Mouse (Mus musculus): ENCODE measurements around the gene Rusc2.

Gene Rusc2

GRCm38 (mm10) chr4:43415221-43416070 is 33.7 kb downstream of the Rusc2 start:
- in situ Hi-C loops (cut with MboI, MseI): no loop called here

- in situ Hi-C loops (cut with MboI, MseI): no loop called here
Observed at GRCm38 (mm10) chr4:43416071-43416490, 34.3 kb downstream of the Rusc2 start.

DNA sequence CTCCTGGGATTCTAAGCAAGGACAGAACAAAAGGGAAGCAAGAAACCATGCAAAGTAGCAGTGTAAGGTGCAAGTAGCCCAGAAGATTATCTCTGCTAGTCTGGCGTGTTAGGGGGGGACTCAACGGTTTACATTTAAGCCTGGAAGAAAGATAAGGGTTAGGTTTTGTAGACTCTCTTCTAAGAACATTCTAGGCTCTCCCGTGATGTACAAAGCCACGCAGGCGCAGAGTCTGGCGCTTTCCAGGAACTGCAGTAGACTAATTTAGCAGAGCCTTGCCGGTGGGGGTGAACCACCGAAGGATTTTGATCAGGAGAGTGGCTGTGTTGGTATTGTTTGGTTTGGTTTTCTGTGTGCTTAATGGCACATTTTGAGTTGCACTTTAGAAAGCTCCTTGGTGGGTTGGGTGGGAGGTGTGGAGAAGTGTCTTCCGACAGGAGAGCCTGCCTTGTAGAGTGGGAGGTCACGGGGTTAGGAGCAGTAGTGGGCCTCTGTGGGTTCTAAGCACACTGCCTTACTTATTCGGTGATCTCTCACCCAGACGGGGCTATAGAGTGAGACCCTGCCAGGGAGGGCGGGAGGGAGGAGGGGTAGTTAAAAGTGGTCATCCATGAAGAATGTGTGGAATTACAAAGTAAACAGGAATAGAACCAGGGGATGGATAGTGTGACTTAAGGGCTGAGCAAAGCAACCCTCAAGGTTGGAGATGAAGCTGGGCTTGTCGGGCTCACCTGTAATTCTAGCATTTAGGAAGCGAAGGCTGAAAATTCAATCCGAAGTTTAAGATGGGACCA is 35.7 kb downstream of the Rusc2 start:
- in situ Hi-C loops (cut with MboI, MseI): no loop called here

GRCm38 (mm10) chr4:43418450-43418849 is 36.7 kb downstream of the Rusc2 start:
- in situ Hi-C loops (cut with MboI, MseI): no loop called here

- in situ Hi-C loops (cut with MboI, MseI): no loop called here
Observed at GRCm38 (mm10) chr4:43418973-43419656, 37.3 kb downstream of the Rusc2 start.

GRCm38 (mm10) chr4:43419801-43420281 is 38.1 kb downstream of the Rusc2 start:
- in situ Hi-C loops (cut with MboI, MseI): no loop called here

DNA sequence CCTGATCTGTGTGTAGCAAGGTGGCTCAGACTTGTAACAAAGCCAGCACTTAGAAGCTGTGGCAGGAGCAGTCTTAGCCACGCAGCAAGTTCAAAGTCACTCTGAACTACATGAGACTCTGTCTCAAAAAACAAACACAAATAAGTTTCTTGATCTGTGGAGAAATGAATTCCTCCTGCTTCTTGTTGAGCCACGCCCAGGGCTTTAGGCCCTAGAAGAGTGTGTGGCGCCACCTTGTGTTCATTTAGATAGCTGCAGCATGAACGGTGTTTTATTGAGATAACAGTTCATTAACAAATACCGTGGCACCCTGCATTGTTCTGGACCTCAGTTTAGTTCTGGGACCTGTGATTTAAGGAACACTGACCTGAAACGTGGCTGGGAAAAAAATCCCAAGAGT is 38.5 kb downstream of the Rusc2 start:
- in situ Hi-C loops (cut with MboI, MseI): no loop called here

DNA sequence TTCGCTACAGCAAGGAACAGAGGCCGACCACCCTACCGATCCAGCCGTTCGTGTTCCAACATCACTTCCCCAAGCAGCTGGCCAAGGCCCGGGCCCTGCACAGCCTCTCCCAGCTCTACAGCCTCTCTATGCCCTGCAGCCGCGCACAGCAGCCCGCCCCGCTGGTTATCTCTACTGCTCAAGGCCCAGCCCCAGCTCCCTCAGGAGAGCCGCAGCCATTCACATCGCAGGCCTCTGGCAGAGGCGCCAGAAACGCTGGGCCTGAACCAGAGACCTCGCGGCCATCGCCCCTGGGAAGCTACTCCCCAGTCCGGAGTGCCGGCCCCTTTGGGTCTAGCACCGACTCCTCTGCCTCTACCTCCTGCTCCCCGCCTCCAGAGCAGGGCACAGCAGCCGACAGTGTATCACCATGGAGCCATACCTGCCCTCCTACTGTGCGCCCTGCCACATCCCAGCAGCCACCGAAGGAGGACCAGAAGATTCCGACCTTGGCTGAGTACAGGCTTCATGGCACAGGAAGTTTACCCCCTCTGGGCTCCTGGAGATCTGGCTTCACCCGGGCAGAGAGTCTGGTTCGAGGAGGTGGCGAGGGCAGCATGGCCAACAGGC is 40.0 kb downstream of the Rusc2 start:
- in situ Hi-C loops (cut with MboI, MseI): no loop called here

- in situ Hi-C loops (cut with MboI, MseI): no loop called here
Observed at GRCm38 (mm10) chr4:43423267-43423934, 41.6 kb downstream of the Rusc2 start.

- in situ Hi-C loops (cut with MboI, MseI): no loop called here
Observed at GRCm38 (mm10) chr4:43424072-43424471, 42.3 kb downstream of the Rusc2 start.

DNA sequence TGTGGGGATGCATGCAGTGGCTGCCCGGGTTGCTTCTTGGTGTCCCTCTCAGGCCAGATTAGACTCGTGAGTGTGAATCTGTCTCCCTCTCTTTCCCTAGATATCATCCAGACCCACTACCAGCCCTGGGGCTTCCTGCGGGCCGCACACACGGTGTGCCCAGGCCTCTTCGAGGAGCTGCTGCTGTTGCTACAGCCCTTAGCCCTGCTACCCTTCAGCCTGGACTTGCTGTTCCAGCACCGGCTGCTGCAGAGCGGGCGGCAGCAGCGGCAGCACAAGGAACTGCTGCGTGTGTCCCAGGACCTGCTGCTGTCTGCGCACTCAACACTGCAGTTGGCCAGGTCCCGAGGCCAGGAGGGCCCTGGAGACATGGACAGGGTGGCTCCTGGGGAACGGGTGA is 43.4 kb downstream of the Rusc2 start:
- in situ Hi-C loops (cut with MboI, MseI): no loop called here

- in situ Hi-C loops (cut with MboI, MseI): no loop called here
Observed at GRCm38 (mm10) chr4:43425648-43426380, 44.0 kb downstream of the Rusc2 start.

- in situ Hi-C loops (cut with MboI, MseI): no loop called here
Observed at GRCm38 (mm10) chr4:43426487-43426886, 44.7 kb downstream of the Rusc2 start.

GRCm38 (mm10) chr4:43427501-43428179 is 45.9 kb downstream of the Rusc2 start:
- in situ Hi-C loops (cut with MboI, MseI): no loop called here

DNA sequence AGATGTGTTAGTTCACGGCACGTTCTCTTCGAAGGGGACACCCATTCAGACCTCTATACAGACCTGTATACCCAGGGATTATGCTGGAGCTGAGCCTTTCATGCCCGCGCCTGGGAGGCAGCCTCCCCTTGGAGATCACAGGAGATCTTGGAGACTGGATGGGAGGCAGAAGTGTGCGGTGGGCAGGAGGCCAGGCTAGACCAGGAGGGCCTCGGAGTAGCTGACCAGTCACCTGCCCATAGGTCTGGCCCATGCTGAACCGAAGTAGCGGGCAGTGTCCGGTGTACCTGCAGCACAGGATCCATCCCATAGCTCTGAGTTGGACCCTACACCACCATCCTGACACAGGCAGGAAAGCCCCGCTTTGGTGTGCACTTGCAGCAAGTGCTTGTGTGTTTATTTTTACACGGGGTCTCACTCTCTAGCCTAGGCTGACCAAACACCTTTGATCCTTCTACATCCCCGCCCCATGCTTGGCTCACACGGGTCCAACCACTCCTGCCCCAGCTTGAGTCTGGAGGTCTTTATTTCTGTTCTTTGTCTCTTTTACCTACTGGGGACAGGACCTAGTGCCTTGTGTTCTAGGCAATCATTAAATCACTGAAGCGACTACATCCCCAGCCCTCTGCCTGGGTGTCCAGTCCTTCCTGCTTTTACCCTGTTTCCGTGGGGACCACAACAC is 46.5 kb downstream of the Rusc2 start:
- in situ Hi-C loops (cut with MboI, MseI): no loop called here

DNA sequence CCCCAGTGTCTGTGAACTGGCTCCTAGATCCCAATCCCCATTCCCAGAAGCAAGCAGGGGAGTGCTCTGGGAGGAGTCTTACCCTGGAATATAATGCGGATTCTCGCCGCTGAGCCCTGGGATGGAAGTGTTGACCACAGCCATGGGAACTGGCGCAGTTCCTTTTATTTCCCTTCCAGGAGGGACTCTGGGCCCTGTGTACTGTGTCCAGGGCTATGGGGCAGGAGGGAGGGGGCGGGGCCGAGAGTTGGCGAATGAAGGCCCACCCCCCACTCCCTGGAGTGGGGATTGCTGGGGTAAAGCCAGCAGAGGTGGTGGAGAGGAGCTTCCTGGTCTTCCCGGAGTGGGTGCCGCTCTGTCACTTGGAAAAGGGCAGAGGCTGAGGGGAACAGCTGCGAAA is 47.2 kb downstream of the Rusc2 start, which contains the start of gene Fam166b:
TSS of gene Fam166b (minus strand) at position 189 of the 400 bp plus-strand sequence.
- in situ Hi-C loops (cut with MboI, MseI): no loop called here

DNA sequence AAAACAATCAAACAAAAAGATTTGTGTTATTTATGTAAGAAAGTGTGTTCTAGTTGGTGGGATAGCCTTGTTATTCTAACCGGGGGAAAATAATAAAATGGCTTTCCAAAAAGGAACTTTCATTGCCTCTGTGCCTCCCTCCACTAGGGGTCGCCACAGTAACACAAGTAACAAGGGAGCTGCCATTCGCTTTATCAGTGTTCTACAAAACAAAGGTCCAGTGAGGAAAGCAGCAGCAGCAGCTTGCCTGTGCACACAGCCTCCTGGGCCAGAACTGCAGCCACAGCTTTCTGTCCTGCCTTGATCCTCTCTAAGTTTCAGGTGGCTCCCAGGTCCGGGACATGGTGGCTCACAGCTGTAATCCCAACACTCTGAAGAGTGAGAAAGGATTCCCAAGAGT is 49.9 kb downstream of the Rusc2 start:
- in situ Hi-C loops (cut with MboI, MseI): no loop called here

- in situ Hi-C loops (cut with MboI, MseI): no loop called here
Observed at GRCm38 (mm10) chr4:43432832-43433231, 51.1 kb downstream of the Rusc2 start.

DNA sequence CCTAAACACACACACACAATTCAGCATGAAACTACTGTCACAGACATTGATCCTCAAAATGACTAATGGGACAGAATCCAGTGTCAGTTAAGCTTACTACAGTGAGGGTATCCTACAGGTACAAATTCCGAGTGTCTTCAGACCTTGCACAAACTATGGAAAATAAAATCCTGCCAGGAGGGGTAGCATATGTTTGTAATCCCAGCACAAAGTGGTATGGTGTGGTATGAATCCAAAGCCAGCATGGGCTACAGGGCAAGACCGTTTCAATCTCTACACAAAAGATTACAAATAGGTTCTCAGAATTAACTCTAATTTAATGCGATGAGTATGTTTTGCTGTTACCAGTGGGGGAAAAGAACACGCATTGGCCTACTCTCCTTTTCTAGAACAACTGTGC is 59.9 kb downstream of the Rusc2 start, which contains the start of gene Tesk1:
TSS of gene Tesk1 (plus strand) at position 301 of the 400 bp plus-strand sequence.
- in situ Hi-C loops (cut with MboI, MseI): loop anchor here (5.0 to 10.0 kb wide), 2 partner anchors 41 to 397 kb away; partner anchors contain the start of genes Fam214b and Sit1
